Mouse (Mus musculus) spleen, postnatal 0 days (tissue): ENCODE measurements around the gene Ipo13. TPM values are rescaled to one million over a fixed set of nuclear protein-coding genes. Genes with fewer than 3 reads are reported as not detected.

Experiments used
- polyA plus RNA-seq: library from polyadenylated mRNA; unstranded; fragments of >200 nt; fragmentation: Nextera tagmentation; extraction: Ambion mirVana; gene quantifications from 2 replicates; pipeline ENCODE4 v1.2.1, GENCODE M21; 2015

The Ipo13 gene
- 15.4 and 16.4 TPM in 2 replicates for polyA plus RNA-seq

DNA sequence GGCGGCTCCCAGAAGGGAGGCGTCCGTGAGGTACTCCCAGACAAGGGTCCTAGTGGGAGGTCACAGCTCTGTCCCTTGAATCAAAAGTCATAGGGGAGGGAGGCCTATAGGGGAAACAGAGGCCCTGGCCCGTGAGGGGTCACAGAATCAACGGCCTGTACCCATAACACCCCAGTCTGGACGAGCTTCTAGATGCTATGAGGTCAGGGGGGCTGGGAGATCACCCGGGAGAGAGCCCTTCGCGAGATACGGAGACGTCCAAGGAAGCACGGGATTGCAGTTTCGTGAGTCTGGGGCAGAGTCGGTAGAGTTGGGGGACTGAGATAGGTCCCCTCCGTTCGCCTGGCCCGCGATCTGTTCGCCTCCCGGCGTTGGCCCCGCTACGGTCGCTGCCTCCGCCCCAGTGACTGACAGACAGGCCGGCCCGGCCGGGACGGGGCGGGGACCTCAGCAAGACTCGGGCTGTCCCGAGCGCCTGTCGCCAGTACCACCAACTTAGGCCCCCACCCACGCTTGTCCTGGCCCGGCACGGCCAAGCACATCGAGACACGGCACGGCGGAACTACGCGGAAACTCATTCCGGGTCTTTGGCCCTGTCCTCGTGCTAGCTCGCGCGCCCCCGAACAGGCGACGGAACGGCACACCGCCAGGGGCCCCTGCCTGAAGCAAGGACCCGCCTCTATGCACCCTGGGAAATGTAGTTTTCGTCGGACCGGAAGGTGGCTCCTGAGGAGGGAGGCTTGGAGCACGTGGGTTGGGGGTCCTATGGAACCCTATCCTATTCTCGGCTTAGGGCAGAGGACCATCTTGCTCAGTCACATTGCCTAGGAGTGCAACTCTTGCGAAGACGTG lies at the start of gene Ipo13:
Gene Ipo13 (minus strand): TSS at position 409 of the 852 bp plus-strand sequence.

DNA sequence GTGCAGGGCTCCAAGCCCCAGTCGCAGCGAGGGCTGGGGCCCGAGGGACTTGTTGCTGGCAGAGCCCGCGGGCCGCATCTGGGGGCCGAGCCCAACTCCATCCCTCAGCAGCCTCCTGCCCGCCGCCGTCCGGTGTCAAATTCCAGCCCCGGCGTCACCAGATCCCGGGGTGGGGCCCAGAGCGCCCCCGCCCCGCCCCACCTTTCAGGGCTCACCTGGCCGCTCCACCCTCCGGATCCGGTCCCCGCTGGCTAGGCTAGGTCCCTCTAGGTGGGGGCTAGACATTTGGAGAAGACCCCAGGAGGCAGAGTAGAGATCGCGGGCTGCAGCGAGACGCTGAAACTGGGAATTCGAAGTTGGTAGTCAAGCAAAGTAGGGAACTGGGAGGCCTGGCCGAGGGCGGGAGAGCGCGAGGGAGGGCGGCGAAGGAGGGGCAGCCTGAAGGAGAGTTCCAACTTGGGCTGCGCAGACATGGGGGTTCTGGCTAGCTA lies 14.6 kb upstream of the Ipo13 start, which contains the start of gene Artn:
Gene Artn (minus strand): TSS at position 373 of the 491 bp plus-strand sequence.

DNA sequence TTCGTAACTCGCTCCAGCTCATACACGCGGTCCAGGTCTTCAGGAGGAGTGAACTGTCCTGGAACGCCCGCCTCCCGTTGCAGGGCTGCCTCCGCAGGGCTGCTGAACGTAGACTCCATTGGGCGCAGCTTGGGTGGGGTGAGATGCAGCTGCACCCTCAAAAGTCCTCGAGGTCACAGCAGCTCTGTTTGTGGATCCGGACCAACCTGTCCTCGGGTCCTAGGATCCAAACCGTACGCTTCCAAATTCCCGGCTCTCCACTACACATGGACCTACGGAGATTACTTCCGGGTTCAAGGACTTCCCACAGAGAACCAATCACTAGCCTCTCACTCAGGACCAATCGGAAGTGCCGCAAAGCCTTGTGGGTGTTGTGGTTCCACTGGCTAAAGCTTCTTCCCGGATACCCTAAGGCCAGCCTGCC lies 23.0 kb downstream of the Ipo13 start, which contains the start of gene Dph2:
Gene Dph2 (minus strand): TSS at position 295 of the 424 bp plus-strand sequence.

DNA sequence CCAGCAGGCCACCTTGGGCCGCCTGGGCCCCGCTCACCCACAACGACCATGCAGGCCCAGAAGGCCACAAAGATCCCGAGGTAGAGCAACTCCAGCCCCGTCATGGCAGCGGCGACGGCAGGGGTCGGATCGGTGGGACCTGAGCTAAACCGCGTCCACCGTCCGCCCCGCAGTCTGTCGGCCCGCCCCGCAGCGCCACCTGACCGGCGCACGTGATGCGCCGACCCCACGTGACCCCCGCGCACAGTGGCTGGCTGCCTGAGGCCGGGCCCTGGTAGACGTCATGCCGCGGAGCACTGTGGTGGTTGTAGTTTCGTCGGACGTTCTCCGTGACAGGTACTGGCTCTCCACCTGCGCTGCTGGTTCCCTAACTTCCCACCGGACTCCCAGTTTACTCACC lies 27.7 kb downstream of the Ipo13 start, which contains the start of gene Atp6v0b:
Gene Atp6v0b (minus strand): TSS at position 201 of the 400 bp plus-strand sequence.

DNA sequence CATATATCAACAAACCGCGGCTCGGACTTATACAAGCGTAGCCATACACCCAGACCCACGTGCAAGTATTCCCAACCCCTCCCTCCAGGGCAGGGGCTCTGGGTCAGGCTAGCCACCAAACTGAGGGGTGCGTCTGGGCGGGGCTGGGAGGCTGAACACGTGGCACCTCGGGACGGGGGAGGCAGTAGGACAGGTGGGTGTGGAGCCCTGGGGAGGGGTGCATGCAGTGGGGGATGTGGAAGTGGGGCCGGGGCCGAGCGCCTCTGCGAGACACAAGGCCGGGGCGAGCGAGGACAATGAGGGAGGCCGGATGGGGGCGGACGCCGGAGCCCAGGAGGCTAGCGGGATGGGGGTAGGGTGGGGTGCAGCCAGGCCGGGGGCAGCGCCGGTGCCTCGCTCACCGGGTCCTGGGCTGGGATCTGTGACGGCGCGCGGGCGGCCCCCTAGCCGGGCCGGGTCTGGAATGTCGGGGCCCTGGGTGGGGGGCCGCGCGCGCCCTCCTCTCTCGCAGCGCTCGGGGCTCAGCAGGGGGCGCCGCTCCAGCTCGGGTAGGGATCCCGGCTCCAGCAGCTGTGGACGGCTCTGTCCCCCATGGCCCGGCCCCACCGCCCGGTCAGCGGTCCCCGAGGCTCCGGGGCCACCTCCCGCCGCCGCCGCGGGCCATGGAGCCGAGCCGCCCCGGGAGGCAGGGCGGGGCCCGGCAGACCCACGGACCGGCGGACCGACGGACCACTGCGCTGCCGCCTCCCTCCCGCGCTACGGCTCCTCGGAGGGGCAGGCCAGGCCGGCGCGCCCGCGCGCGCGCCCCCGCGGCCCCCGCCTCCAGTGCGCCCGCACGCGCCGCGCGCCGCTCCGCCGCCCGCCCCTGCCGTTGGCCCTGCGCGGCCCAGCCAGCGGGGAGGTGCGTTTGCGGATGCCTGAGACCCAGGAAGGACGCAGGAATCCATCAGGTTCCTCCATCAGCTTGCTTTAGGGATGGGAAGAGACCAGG lies 31.8 kb downstream of the Ipo13 start, which contains the start of gene B4galt2:
Gene B4galt2 (minus strand): TSS at position 787 of the 991 bp plus-strand sequence.

DNA sequence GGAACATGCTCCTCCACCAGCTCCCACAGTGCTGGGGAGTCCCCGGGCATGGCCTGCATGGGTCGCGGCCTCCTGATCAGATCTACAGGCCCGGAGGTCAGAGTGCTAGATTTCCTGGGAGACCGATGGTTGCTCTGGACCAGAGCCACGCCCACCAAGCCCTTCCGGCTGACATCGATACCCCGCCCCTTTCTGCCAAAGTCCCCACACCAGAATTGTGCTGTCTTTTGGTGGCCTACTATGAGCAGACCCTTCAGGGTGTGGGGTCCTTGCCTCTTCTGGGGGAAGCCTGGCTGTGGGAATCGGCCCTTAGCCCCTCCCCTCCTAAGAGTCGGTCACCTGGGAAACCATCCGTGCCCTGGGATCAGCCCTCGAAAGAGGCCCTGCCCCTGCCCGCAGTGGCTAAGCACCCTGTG lies 42.3 kb downstream of the Ipo13 start, which contains the start of gene Ccdc24:
Gene Ccdc24 (minus strand): TSS at position 87 of the 416 bp plus-strand sequence.

Other genes starting within 250 kb of the Ipo13 start
- 30.8 and 32.1 TPM in 2 replicates for gene Dmap1, start 232.7 kb downstream of the Ipo13 start, polyA plus RNA-seq
- gene Gm12845, start 190.6 kb downstream of the Ipo13 start, polyA plus RNA-seq: not detected in 2 replicates
- gene Klf17, start 149.4 kb downstream of the Ipo13 start, polyA plus RNA-seq: not detected in 2 replicates
- gene Slc6a9, start 80.5 kb downstream of the Ipo13 start, polyA plus RNA-seq: 38.0 TPM in 2 replicates
- gene Ccdc24, start 42.4 kb downstream of the Ipo13 start, polyA plus RNA-seq: 0.82 and 0.84 TPM in 2 replicates
- gene B4galt2, start 31.5 kb downstream of the Ipo13 start, polyA plus RNA-seq: 3.5 and 4.9 TPM in 2 replicates
- 189 and 209 TPM in 2 replicates for gene Atp6v0b, start 27.7 kb downstream of the Ipo13 start, polyA plus RNA-seq
- gene Dph2, start 23.0 kb downstream of the Ipo13 start, polyA plus RNA-seq: 8.2 and 8.8 TPM in 2 replicates
- gene Artn, start 14.8 kb upstream of the Ipo13 start, polyA plus RNA-seq: 1.2 and 2.2 TPM in 2 replicates
- 2.5 and 2.8 TPM in 2 replicates for gene St3gal3, start 219.9 kb upstream of the Ipo13 start, polyA plus RNA-seq